Mouse (Mus musculus) hindbrain, embryonic 16.5 days (tissue): ENCODE data around the gene Cd68. TPM values are rescaled to one million over a fixed set of nuclear protein-coding genes. Genes with fewer than 3 reads are reported as not detected.

ENCODE experiments used
- ATAC-seq: fragments of 200-750 bp; cut with Nextera tagmentation; 2 replicates; pipeline ENCODE4 v1.8.0; 2017; ENCODE audit warnings: moderate TSS enrichment, moderate library complexity
- H3K27ac ChIP-seq: fragments of 300-500 bp; sonication (generic); 2 replicates; pipeline ENCODE4 v1.5.1; 2014; ENCODE audit warnings: low read depth, mild to moderate bottlenecking, control low read depth, low read length, moderate library complexity
- H3K27me3 ChIP-seq: fragments of 300-500 bp; sonication (generic); replicated peaks from 2 replicates; pipeline ENCODE4 v1.6.1; 2014; ENCODE audit warnings: low read length; ENCODE audit not compliant: control insufficient read depth, insufficient read depth
- H3K36me3 ChIP-seq: fragments of 300-500 bp; sonication (generic); 2 replicates; pipeline ENCODE4 v1.6.1; 2014; ENCODE audit warnings: mild to moderate bottlenecking, low read length, moderate library complexity, mixed read lengths; ENCODE audit not compliant: control insufficient read depth, insufficient read depth
- H3K4me1 ChIP-seq: fragments of 300-500 bp; sonication (generic); 2 replicates; pipeline ENCODE4 v1.6.1; 2014; ENCODE audit warnings: low read depth, low read length; ENCODE audit not compliant: control insufficient read depth, insufficient read depth
- H3K4me2 ChIP-seq: fragments of 300-500 bp; sonication (generic); 2 replicates; pipeline ENCODE4 v1.6.1; 2014; ENCODE audit warnings: mild to moderate bottlenecking, low read length, control low read depth, moderate library complexity
- H3K4me3 ChIP-seq: fragments of 300-500 bp; sonication (generic); 2 replicates; pipeline ENCODE4 v1.5.1; 2014; ENCODE audit warnings: mild to moderate bottlenecking, low read length, control low read depth, moderate library complexity
- H3K9ac ChIP-seq: fragments of 300-500 bp; sonication (generic); 2 replicates; pipeline ENCODE4 v1.6.1; 2014; ENCODE audit warnings: low read depth, mild to moderate bottlenecking, control low read depth, low read length, moderate library complexity
- H3K9me3 ChIP-seq: fragments of 300-500 bp; sonication (generic); 2 replicates; pipeline ENCODE4 v1.6.1; 2014; ENCODE audit warnings: mild to moderate bottlenecking, low read length, moderate library complexity; ENCODE audit not compliant: control insufficient read depth
- WGBS: fragments of 180-500 bp; shearing (Covaris S2); extraction: QIAGEN DNeasy Blood & Tissue Kit; methylation state at CpG from one replicate; pipeline ENCODE4 v1.1.7; 2014; 5-methylcytosine and 5-hydroxymethylcytosine counted together
- polyA plus RNA-seq: library from polyadenylated mRNA; unstranded; fragments of >200 nt; fragmentation: Nextera tagmentation; extraction: Ambion mirVana; gene quantifications from 2 replicates; pipeline ENCODE4 v1.2.1, GENCODE M21; 2015

Cd68 gene
- 10.2 and 11.5 TPM in 2 replicates for polyA plus RNA-seq

DNA sequence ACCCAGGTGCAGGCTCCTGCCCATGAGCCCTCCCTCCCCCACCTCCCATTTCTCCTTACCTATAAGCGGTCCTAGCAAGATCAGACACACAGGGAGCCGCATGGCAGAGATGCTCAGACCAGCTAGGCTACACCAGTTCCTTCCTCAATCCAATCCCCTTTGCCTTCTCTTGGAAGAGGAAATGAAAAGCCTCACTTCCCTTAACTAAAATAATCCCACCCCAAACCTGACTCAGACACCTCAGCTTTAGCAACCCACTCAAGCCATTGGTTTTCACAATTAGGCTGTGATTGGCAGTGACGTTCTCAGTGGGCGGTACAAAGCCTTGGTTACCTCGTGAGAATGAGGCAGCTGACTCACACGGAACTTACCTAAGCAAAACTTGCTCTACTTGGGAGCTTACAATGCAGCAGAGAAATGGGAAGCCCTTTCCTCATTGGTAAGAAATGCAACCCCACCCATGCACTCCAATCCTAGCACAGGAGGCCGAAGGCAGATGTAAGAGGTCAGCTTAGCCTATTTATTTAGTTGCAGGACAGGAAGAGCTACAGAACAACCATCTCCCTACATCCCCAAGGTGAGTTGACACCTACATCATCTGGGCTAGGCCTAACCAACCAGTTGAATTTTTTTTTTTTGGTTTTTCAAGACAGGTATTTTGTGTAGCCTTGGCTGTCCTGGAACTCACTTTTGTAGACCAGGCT, at the start of gene Cd68:
Cd68 (minus strand) TSS at position 193 of the 704 bp plus-strand sequence.
- no peak for ATAC-seq
- Histone ChIP-seq H3K27me3 (no peaks in the 10 kb centered on the region), H3K9me3 (no peaks in the 10 kb centered on the region), H3K9ac (no peak within 1 kb of the TSS), H3K27ac (no peak within 1 kb of the TSS), H3K4me3 (no peak within 1 kb of the TSS), H3K4me1 (peaks cover 28% of the 10 kb centered on the region), H3K36me3 (peaks cover 35% of the 10 kb centered on the region), H3K4me2 (no peak within 1 kb of the TSS)
- WGBS, result 40% methylated on average over 7 of the region's 7 CpGs

DNA sequence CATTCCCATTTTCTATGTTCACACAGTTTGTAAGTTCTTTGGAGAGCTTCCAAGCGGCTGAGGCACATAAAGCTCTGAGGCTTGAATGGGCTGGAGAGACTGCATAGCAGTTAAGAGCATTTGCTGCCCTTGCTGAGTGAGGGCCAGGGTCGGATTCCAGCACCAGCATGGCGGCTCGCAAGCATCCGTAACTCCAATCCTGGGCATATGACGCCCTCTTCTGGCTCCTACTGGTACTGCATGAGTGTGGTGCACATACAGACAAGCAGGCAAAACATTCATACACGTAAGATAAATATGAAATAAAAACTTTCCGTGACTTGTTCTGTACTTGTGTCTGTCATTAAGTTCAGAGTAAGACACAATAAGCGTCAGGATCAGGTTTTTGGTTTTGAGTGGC, 49.5 kb upstream of the Cd68 start:
- H3K27ac ChIP-seq, result no peak overlapping the region
- H3K4me2 ChIP-seq, result no peak overlapping the region
- no peak for ATAC-seq
- WGBS, result 58% methylated on average over 9 of the region's 9 CpGs
- H3K36me3 ChIP-seq, result no peaks in the 10 kb centered on the region
- H3K4me1 ChIP-seq, result no peaks in the 10 kb centered on the region
- H3K9me3 ChIP-seq, result no peaks in the 10 kb centered on the region
- no peaks in the 10 kb centered on the region for H3K27me3 ChIP-seq
- no peak overlapping the region for H3K9ac ChIP-seq
- no peak overlapping the region for H3K4me3 ChIP-seq

DNA sequence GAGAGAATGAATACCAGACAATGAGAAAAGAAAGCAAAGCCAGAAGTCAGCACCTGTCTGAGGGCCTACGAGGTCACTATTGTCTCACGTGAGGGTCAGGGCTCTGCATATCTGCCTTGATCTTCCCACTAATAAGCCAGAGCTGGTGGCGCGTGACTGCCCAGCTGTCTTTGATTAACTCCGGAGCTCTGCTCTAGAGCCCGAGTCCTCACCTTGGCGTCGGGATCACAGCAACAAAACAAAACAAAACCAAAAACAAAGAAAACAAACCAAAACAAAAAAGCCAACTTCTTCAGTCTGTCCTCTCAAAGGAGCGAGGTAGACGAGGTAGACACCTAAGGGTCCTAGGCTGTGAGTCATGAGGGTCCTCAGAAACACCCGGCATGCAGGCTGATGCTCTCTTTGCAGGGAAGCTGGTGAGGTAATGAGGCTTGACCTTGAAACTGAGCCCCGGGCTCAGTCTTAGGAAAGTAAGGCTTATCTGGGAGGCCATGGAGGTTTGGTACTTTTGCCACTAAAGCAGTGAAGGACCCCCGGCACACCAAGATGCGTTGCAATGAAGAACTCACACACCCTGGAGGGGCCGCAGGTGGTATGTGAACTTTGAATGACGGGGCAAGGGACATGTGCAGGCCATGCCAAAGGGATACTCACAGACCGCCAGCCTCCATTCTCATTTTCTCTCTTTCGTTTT, 48.8 kb upstream of the Cd68 start:
- no peak for ATAC-seq
- WGBS, result 72% methylated on average over 18 of the region's 18 CpGs
- no peaks in the 10 kb centered on the region for H3K4me1 ChIP-seq
- H3K36me3 ChIP-seq, result no peaks in the 10 kb centered on the region
- H3K9ac ChIP-seq, result no peak overlapping the region
- no peak overlapping the region for H3K27ac ChIP-seq
- H3K27me3 ChIP-seq, result no peaks in the 10 kb centered on the region
- H3K9me3 ChIP-seq, result no peaks in the 10 kb centered on the region
- no peak overlapping the region for H3K4me3 ChIP-seq
- H3K4me2 ChIP-seq, result no peak overlapping the region

DNA sequence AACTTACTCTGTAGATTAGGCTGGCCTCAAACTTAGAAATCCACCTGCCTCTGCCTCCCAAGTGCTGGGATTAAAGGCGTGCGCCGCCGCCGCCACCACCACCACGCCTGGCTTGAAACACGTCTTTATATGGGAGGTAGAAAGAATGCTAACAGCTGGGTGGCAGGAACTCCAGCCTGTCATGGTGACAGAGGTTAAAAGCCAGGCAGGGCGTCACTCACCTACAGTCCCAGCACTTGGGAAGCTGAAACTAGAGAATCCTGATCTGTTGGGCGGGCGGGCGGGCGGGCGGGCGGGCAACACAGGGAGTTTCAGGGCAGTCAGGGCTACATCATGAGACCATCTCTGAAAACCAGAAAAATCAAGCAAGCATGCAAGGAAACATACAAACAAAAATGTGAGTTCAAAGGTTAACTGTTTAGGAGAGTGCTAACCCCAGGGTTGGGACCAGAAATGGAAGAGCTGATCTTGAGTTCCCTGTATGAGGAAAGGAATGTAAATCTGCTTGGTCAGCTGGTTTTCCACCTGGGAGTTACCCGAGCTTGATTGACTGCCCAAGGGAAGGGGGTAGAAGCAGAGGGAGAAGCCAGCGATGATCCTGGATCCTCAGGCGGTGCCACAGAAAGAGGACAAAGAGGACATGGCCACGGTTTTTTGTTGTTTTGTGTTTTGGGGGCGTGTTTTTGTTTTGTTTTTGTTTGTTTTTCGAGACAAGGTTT, 47.2 kb upstream of the Cd68 start:
- ATAC-seq, result no peak
- Histone ChIP-seq H3K27me3 (no peaks in the 10 kb centered on the region), H3K27ac (no peak overlapping the region), H3K9ac (no peak overlapping the region), H3K4me1 (no peaks in the 10 kb centered on the region), H3K36me3 (no peaks in the 10 kb centered on the region), H3K4me3 (no peak overlapping the region), H3K4me2 (no peak overlapping the region), H3K9me3 (no peaks in the 10 kb centered on the region)
- 81% methylated on average over 20 of the region's 20 CpGs for WGBS

DNA sequence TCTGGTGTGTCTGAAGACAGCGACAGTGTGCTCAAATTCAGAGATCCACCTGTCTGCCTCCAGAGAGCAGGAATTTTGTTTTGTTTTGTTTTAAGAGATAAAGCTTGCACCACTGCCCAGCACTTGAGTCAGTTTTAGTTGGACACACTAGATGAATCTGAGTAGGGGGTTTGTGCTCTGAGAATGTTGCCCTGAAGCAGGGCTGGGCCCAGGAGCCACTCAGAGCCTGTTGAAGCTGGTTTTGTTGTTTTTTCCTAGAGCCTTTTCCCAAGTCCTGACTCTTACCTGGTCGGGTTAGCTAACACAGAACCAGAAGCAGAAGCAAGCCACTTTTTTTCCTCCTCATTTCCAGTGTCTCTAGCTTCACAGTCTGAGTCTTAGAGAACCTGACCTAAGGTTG, 45.1 kb upstream of the Cd68 start:
- WGBS, result 79% methylated on average over 2 of the region's 2 CpGs
- no peak for ATAC-seq

DNA sequence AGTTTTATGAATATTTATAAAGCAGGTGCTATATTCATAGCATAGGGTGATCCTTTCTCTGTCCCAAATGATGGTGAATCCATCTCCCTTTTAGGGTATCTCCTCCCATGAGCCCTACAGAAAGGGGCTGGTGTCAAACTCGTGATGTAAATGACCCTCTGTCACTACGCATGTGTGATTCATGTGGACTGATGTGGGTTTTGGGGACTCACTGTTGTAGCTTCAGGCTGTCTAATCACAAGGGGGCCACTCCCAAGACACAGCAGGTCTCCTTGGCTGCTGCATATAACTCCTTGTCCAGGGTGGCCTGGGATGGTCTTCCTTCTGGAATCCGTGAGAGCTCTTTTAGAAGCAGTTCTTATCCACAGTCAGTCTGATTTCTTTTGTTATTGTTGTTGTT, 44.5 kb upstream of the Cd68 start:
- Histone ChIP-seq H3K4me2 (no peak overlapping the region), H3K9ac (no peak overlapping the region), H3K36me3 (no peaks in the 10 kb centered on the region), H3K4me3 (no peak overlapping the region), H3K4me1 (no peaks in the 10 kb centered on the region), H3K27me3 (no peaks in the 10 kb centered on the region), H3K9me3 (no peaks in the 10 kb centered on the region), H3K27ac (no peak overlapping the region)
- no peak for ATAC-seq
- 64% methylated on average over 3 of the region's 3 CpGs for WGBS

More for the DNA sequence above, 45.1 kb upstream of the Cd68 start:
- Histone ChIP-seq H3K27me3 (no peaks in the 10 kb centered on the region), H3K9ac (no peak overlapping the region), H3K4me1 (no peaks in the 10 kb centered on the region), H3K4me3 (no peak overlapping the region), H3K27ac (no peak overlapping the region), H3K9me3 (no peaks in the 10 kb centered on the region), H3K4me2 (no peak overlapping the region), H3K36me3 (no peaks in the 10 kb centered on the region)

DNA sequence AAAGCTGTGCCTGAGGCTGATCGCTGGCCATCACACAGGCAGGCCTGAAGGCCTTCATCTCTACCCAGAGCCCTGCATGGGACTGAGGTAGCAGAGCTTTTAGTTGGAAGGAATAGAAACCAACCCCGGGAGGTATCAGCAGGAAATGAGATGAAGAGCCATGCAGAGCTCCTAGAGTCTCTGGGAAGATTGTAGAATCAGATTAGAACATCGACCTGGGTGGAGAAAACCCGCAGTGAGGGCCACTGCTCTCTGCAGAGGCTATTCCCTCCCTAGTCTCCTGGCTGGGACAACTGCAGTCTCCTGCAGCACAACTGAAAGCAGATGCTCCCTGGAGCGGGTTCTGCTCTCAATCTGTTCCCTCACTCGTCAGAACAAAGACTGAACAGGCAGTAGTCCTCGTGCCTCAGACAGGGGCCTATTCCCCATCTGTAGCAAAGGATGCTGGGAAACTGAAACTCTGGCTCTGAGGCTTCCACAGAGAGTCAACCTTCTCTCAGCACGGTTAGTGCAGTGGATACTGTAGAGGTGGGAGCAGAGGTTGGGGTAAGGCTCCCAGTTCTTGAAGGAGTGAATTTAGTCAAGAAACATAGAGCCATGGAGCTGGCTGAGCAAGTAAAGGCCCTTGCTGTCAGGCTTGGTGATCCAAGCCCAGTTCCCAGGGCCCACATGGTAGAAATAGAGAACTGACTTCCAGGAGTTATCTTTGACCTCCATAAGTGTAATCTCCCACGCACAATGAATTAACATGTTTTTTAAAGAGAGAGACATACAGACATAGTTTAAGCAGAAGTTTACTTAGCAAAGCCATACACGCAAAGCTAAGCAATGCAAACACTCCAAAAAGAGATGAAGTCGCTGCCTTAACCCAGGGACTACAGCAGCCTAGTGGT, 43.8 kb upstream of the Cd68 start:
- ATAC-seq, result no peak
- no peak overlapping the region for H3K27ac ChIP-seq
- H3K9ac ChIP-seq, result no peak overlapping the region
- whole genome bisulfite sequencing, result 53% methylated on average over 11 of the region's 11 CpGs
- no peaks in the 10 kb centered on the region for H3K27me3 ChIP-seq
- H3K9me3 ChIP-seq, result no peaks in the 10 kb centered on the region
- no peaks in the 10 kb centered on the region for H3K4me1 ChIP-seq
- no peak overlapping the region for H3K4me3 ChIP-seq
- H3K4me2 ChIP-seq, result no peak overlapping the region
- no peaks in the 10 kb centered on the region for H3K36me3 ChIP-seq

DNA sequence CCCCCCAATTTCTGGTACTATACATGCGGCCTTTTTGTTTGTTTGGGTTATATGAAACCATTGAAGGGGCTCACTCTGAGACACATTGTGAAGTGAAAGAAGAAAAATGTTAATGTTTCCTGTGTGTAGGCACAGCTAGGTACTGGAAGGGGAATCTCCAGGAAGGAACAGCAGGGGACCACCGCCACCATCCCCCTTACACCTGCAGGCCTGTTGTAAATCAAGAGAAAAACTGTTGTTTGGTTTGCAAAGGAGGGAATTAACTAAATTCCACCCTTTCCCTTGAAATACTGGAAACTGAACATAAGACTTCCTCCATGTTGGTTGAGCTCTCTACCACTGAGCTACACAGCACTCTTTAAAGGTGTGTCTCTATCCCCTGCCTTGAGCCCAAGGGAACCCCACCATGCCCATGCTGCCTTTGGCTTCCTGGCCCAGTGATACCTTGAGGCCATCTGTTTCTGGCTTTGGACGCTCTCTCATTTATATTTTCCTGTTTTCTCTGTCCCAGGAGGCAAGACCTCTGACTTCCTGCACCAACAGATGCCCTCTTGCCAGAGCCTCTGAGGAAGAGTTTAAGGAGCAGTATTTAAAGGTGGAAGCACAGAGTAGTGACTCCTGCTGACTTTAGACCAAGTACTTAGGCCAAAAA, 42.8 kb upstream of the Cd68 start:
- Histone ChIP-seq H3K27me3 (no peaks in the 10 kb centered on the region), H3K27ac (no peak overlapping the region), H3K9me3 (no peaks in the 10 kb centered on the region), H3K4me1 (no peaks in the 10 kb centered on the region), H3K9ac (no peak overlapping the region), H3K4me3 (no peak overlapping the region), H3K36me3 (no peaks in the 10 kb centered on the region), H3K4me2 (no peak overlapping the region)
- ATAC-seq, result no peak
- WGBS, result 87% methylated on average over 3 of the region's 3 CpGs
